Mouse (Mus musculus): ENCODE data around the gene Ctsf.

The Ctsf gene

GRCm38 (mm10) chr19:4854552-4855469 lies at the start of gene Ctsf:
Ctsf (plus strand) TSS chr19:4855130.
- DNase-seq (ENCODE audit: extremely low spot score, low spot score), result peak; percentile 83

GRCm38 (mm10) chr19:4810309-4810708 lies 44.6 kb upstream of the Ctsf start:
- DNase-seq (ENCODE audit: extremely low spot score, low spot score), result no peak

DNA sequence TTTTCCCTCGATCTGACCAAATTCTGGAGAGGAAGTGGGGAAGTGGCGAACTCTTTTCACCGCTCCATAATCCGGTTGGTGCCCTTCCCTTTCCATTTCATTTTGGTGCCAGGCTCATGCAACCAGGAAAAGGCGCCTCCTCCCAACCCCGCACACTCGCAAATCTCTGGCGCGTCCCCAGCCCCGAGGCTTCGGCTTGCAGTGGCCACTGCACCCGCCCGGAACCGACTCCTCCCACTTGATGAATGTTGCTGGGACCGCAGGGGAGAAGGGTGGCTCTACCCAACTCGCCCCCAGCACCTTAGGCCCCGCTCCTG lies 44.2 kb upstream of the Ctsf start:
- no peak for DNase-seq (ENCODE audit: extremely low spot score, low spot score)

DNA sequence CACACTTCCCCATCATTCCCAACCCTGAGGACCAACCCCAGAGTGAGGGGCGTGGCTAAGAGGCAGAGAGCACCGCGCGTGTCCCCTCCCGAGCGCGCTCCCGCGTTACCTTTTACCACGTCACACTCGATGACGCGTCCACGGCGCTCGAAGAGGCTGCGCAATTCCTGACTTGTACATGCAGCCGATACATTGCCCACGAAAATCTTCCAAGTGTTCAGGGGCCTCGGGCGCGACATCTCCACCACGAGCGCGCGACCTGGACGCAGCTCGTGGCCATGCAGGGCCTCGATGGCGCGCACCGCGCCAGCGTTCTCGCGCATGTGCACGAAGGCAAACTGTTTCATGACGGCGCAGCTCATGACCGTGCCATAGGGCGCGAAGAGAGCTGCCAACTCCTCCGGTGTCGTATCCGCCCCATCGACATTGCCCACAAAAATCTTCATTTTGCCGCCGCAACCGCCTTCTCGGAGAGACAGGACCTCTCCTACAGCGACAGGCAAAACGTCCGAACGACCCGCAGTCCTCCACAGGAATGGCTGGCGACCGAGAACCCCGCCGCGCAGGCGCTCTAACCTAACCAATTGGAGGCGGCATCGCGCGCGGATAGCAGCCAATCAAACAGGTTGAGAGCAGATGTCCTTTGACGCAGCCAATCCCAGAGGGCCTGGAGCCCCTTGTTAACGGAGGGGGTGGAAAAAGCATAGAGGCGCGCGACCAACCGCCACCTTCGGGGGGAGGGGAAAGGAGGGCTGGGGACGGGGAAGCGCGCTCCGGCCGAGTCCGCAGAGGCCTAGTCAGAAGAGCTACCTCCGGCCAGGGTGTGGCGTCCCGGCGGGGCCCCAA lies 43.6 kb upstream of the Ctsf start, which contains the start of the genes Gm21992 and Rbm14:
Gene Gm21992, minus strand, starts transcription at position 550 of the 846 bp plus-strand sequence.
Gene Rbm14, minus strand, starts transcription at position 572 of the 846 bp plus-strand sequence.
- DNase-seq (ENCODE audit: extremely low spot score, low spot score), result peak; percentile 97

GRCm38 (mm10) chr19:4811909-4812242 lies 43.1 kb upstream of the Ctsf start:
- no peak for DNase-seq (ENCODE audit: extremely low spot score, low spot score)

GRCm38 (mm10) chr19:4812334-4812949 lies 42.5 kb upstream of the Ctsf start:
- DNase-seq (ENCODE audit: extremely low spot score, low spot score), result peak; percentile 16

GRCm38 (mm10) chr19:4813015-4813414 lies 41.9 kb upstream of the Ctsf start:
- no peak for DNase-seq (ENCODE audit: extremely low spot score, low spot score)

DNA sequence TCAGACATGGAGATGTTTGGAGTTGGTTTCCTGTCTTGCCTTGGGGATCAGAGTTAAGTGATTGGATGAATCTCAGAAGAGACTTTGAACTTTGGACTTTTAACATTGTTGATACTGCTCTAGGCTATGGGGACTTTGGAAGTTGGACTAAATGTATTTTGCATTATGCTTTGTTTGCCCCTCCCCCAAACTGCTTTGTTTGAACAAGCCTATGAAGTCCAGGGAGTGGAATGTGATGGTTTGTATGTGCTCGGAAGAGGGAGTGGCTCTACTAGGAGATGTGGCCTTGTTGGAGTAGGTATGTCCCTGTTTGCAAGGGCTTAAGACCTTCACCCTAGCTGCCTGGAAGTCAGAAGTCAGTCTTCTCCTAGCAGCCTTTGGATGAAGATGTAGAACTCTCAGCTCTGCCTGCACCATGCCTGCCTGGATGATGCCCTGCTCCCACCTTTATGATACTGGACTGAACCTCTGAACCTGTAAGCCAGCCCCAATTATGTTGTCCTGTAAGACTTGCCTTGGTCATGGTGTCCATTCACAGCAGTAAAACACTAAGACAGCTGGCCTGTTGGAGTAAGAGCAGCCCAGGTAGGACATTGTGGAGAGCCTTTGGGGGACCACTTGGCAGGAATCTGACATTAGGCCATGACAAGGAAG lies 37.6 kb upstream of the Ctsf start:
- no peak for DNase-seq (ENCODE audit: extremely low spot score, low spot score)

GRCm38 (mm10) chr19:4820678-4821303 lies 34.1 kb upstream of the Ctsf start:
- DNase-seq (ENCODE audit: extremely low spot score, low spot score), result no peak

DNA sequence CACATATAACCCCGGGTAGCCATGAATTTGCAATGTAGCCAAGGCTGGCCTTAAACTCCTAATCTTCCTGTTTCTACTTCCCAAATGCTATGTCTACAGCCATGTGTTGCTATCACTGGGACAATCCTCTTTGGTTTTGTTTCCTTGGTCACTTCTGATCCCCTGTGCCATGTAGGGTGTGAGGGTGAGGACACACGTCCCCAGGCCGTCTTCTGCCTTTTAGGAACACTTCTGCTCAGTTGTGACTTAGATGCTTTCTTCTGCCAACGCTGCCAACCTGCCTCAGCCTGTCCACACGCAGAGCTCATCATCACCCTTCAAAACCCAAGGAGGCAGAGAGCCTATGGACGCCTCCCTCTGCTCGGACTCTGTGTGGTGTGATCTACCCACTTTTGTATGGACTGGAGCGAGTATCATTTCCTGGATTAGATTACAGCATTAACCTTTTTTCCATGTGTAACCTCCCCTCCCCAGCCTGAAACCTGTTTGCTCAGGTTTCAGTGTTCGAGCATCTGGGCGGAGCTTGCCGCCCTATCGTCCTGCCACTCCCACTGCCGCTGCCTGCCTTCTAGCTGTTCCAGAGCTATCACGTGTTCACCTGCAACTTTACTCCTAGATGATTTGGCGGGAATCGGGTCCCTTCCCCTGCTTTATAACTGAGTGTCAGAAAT lies 26.4 kb upstream of the Ctsf start:
- no peak for DNase-seq (ENCODE audit: extremely low spot score, low spot score)

DNA sequence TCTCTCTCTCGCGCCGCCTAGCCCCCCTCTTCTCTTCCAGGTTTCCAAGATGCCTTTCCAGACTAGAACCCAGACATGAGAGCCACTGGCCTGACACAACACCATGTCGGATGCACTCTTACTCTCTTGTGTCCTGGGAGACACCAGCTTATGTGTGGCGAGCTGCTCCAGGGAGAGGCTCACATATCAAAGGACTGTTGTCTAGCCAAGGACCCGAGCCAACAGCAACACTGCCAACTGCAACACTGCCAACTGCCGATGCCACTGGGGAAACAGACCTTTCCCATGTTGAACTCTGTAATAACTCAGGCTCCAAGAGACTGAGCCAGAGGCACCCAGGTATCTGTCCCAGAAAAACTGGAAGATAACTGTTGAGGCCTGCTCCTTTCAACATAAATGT lies 25.8 kb upstream of the Ctsf start:
- no peak for DNase-seq (ENCODE audit: extremely low spot score, low spot score)

DNA sequence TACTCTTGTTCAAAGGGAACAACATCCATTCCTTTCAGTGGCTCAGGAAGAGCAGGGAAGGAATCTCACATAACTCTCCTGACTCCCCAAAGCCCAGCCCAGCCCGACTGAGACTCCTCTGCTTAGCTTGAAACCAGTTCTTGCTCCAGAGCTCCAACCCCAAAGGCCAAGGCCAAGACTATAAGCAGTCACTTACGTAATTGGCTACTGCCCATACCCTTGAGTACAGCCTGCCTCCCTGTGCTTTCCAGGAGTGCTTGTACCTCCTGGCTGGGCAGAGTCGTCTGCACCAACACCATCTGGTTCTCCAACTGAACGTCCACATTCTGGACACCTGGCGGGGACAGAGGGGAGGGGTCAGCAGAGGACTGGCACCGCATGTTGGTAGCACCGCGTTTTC lies 21.0 kb upstream of the Ctsf start:
- no peak for DNase-seq (ENCODE audit: extremely low spot score, low spot score)

DNA sequence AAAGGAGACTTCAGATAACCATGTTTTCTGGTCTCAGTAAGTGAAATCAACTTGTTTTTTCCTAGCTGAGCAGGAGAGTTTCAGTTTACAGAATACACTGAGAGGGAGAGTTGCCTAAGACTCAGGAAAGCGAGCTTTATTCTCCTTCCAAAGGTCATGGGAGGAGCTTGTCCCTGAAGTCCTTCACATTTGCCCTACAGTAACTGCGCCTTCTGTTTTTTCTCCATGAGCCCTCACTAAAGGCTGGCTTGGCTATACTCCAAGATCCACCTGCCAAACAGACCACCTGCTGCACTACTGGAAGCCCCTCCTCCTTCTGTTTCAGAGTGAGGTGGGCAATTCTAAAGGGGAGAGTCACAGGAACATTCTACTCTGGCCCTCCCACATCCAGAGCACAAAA lies 18.8 kb upstream of the Ctsf start:
- DNase-seq (ENCODE audit: extremely low spot score, low spot score), result no peak

DNA sequence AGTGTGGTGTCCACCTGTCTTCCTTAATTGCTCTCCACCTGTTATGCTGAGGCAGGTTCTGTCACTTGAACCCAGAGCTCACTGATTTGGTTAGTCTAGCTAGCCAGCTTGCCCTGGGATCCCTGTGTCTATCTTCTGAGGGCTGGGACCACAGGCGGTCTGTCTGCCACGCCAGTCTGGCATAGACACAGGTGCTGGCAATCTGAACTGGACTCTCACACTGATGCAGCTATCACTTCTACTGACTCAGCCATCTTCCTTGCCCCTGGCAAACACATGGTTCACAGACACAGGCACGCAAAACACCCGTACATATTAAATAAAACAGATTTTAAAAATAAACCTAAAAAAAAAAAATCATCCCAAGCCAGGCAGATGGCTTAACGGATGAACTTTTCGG lies 17.9 kb upstream of the Ctsf start:
- no peak for DNase-seq (ENCODE audit: extremely low spot score, low spot score)

DNA sequence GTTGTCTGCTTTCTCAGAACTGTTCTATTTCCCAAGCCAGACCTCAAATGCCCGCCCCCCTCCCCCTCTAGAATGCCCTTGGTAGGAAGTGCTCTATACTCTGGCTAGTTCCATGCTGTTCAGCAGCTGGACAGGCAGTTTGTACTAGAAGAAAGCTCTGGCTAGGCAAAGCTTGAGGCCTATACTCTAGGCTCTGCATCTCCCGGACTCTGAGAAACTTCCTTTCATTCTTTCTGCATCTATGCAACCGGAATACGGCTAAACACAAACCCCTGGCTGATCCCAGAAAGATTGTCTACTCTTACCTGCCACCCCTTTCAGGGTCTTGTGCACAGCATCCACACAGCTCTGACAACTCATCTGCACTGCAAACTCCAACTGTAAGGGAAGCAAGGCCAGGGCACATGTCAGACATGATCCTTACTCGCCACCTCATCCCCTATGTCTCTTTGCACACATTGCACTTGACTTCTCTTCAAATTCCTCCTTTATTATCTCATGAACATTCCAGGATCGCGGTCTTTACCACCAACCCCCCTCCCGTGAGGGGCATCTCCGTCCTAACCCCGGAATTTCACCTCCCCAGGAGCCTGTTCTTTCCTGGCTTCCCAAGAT lies 16.3 kb upstream of the Ctsf start:
- no peak for DNase-seq (ENCODE audit: extremely low spot score, low spot score)

DNA sequence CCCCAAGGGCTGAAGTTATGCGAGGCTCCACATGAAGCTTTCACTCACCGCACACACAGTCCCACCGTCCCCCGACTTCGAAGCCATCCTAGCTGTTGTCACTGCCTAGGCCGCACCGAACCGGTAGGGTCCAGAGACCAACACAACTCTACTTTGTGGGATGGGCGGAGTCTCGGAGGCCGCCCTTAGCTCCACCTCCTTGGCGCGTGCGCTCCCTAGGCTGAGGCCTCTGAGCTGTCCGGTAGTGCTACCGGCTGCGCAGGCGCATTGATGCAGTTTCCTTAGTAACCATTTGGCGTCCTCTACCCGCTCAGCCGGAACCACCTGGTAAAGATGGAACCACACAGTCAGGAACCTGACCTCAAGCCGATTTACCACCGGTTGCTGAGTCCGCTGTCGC lies 15.8 kb upstream of the Ctsf start, which contains the start of the genes Ccs and Ccdc87:
Gene Ccs, minus strand, starts transcription at position 184 of the 400 bp plus-strand sequence.
Gene Ccdc87, plus strand, starts transcription at position 218 of the 400 bp plus-strand sequence.
- peak; percentile 92 for DNase-seq (ENCODE audit: extremely low spot score, low spot score)

DNA sequence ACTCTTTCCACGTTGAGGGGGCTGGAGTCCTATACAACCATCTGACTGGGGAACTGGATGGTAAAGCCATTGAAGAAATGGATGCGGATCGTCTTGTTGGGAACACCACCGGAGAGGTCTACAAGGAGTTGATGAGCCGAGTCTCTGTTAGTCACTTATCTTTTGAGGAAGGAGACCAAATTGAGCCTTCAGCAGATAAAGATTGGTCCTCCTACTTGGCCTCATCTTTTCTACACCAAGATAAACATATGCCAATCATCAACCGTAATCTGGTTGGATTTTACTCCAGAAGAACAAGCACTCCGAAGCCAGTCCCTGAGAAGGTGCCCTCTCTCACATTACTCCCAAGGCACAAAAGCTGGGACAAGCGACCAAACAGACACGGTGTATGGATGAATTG lies 14.1 kb upstream of the Ctsf start:
- DNase-seq (ENCODE audit: extremely low spot score, low spot score), result no peak

GRCm38 (mm10) chr19:4842611-4843010 lies 12.3 kb upstream of the Ctsf start:
- DNase-seq (ENCODE audit: extremely low spot score, low spot score), result no peak

- no peak for DNase-seq (ENCODE audit: extremely low spot score, low spot score)
Observed at GRCm38 (mm10) chr19:4845846-4846245, 9.1 kb upstream of the Ctsf start.

DNA sequence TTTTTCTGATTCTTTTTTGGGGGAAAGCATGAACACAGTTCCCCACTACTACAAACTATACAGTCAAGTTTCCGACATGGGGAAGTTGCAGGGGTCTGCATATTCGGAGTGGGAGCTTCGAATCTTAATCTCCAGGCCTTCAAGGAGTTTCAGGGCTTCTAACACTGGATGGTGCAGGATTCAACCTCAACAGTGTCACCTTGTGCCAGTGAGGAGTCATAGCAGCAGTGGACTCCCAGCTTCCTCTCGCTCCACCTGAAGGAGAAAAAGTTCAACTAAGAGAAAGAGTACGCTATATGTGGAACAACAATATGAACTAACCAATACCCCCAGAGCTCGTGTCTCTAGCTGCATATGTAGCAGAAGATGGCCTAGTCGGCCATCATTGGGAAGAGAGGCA lies 7.4 kb upstream of the Ctsf start:
- DNase-seq (ENCODE audit: extremely low spot score, low spot score), result no peak
